Mouse (Mus musculus): ENCODE results near the gene Dpagt1. TPM values are rescaled to one million over a fixed set of nuclear protein-coding genes. Genes with fewer than 3 reads are reported as not detected.
A peak's percentile ranks its signal among the peaks of the same experiment; 100 is the strongest.

Dpagt1 gene
- total and polyA plus RNA-seq, 3 experiments = 14.9 to 43.5 TPM; not detected in 1

GRCm38 (mm10) chr9:44361190-44361917 is 35.5 kb downstream of the Dpagt1 start, which contains the start of gene Vps11:
TSS of gene Vps11 (minus strand) at chr9:44361670.
- Histone ChIP-seq H3K79me2 (ENCODE audit: control insufficient read depth, insufficient read depth, low read length, poor library complexity) (peaks cover 12% of the 10 kb centered on the region), H3K4me3 (ENCODE audit: control insufficient read depth in 1 of 2, insufficient read depth in 1 of 2, low read depth in 2 of 2, low read length in 2 of 2) (peak within 1 kb of the TSS; percentile 77 to 82), H3K27me3 (ENCODE audit: control insufficient read depth in 1 of 2, insufficient read depth in 2 of 2, low read length in 2 of 2) (no peaks in the 10 kb centered on the region), H3K27ac (ENCODE audit: control insufficient read depth, low read depth, low read length) (peak within 1 kb of the TSS; percentile 86), H3K9me3 (replicated peaks; ENCODE audit: insufficient read depth, low read length) (no peaks in the 10 kb centered on the region), H3K9ac (ENCODE audit: control insufficient read depth, low read depth, low read length, poor library complexity, severe bottlenecking) (peak within 1 kb of the TSS; percentile 78), H3K4me1 (ENCODE audit: control insufficient read depth in 1 of 2, insufficient read depth in 2 of 2, low read length in 2 of 2) (peaks cover 0 to 2% of the 10 kb centered on the region in 2 experiments; a peak in 1 of 4 replicates), H3K36me3 (ENCODE audit: control insufficient read depth in 1 of 2, insufficient read depth in 2 of 2, low read length in 2 of 2) (peaks cover 0 to 5% of the 10 kb centered on the region in 2 experiments; a peak in 2 of 4 replicates)
- TF ChIP-seq RCOR1 (IDR thresholded peaks at IDR 0.05; ENCODE audit: low read depth, low read length) = no peak
- peak; percentile 87 for TF ChIP-seq ELF1 (IDR thresholded peaks at IDR 0.05; ENCODE audit: low read depth, low read length)
- TF ChIP-seq RAD21 (IDR thresholded peaks at IDR 0.05; ENCODE audit: low read depth, low read length) = no peak
- peak; percentile 73; the same call in 1 of the 2 replicates for TF ChIP-seq POLR2AphosphoS2 (IDR thresholded peaks at IDR 0.05; ENCODE audit: low read length)
- TF ChIP-seq POLR2AphosphoS5 (IDR thresholded peaks at IDR 0.05; ENCODE audit: borderline replicate concordance, low read depth, low read length) = 0 out of 2 replicates have a peak, but pooled peaks have one; percentile 65
- TF ChIP-seq MAFK (IDR thresholded peaks at IDR 0.05; ENCODE audit: borderline replicate concordance, low read depth, low read length) = no peak
- TF ChIP-seq ZKSCAN1 (IDR thresholded peaks at IDR 0.05; ENCODE audit: low read depth, low read length) = no peak
- no peak; the same call in 1 of the 2 replicates for TF ChIP-seq KAT2A (conservative IDR thresholded peaks at IDR 0.05; ENCODE audit: low read depth, low read length)
- peak; percentile 93 for TF ChIP-seq MAZ (IDR thresholded peaks at IDR 0.05; ENCODE audit: low read depth, low read length)
- peak; percentile 94 for TF ChIP-seq NRF1 (IDR thresholded peaks at IDR 0.05; ENCODE audit: insufficient read depth, low read depth, low read length, poor library complexity, severe bottlenecking)
- peak; percentile 91 for TF ChIP-seq HCFC1 (IDR thresholded peaks at IDR 0.05; ENCODE audit: low read depth, low read length)
- peak; percentile 99 for TF ChIP-seq SIN3A (IDR thresholded peaks at IDR 0.05; ENCODE audit: low read length)
- peak; percentile 83 for TF ChIP-seq TBP (IDR thresholded peaks at IDR 0.05; ENCODE audit: low read depth, low read length)
- peak; percentile 83; the same call in 1 of the 2 replicates for TF ChIP-seq ZMIZ1 (IDR thresholded peaks at IDR 0.05; ENCODE audit: low read depth, low read length)
- TF ChIP-seq NELFE (IDR thresholded peaks at IDR 0.05; ENCODE audit: low read depth, low read length) = peak; percentile 83
- peak; percentile 70; the same call in 1 of the 2 replicates for TF ChIP-seq ETS1 (IDR thresholded peaks at IDR 0.05; ENCODE audit: low read depth, low read length)
- TF ChIP-seq USF1 (IDR thresholded peaks at IDR 0.05; ENCODE audit: low read depth, low read length) = peak; percentile 99
- TF ChIP-seq MYC (IDR thresholded peaks at IDR 0.05; ENCODE audit: low read depth, low read length) = peak; percentile 74; the same call in 1 of the 2 replicates
- TF ChIP-seq CHD2 (IDR thresholded peaks at IDR 0.05; ENCODE audit: low read length) = no peak
- no peak for TF ChIP-seq SMC3 (IDR thresholded peaks at IDR 0.05; ENCODE audit: low read depth, low read length)
- peak; percentile 98 to 99 for TF ChIP-seq USF2 (IDR thresholded peaks at IDR 0.05; ENCODE audit: borderline replicate concordance in 1 of 2, insufficient read depth in 1 of 2, low read depth in 1 of 2, low read length in 2 of 2)
- peak; percentile 94 for TF ChIP-seq MAX (IDR thresholded peaks at IDR 0.05; ENCODE audit: low read length)
- TF ChIP-seq BHLHE40 (IDR thresholded peaks at IDR 0.05; ENCODE audit: borderline replicate concordance, low read depth, low read length) = peak; percentile 85; the same call in 1 of the 2 replicates
- no peak for TF ChIP-seq GATA1 (IDR thresholded peaks at IDR 0.05; ENCODE audit: low read depth, low read length)
- TF ChIP-seq ZC3H11A (IDR thresholded peaks at IDR 0.05; ENCODE audit: low read depth, low read length) = no peak
- TF ChIP-seq EP300 (IDR thresholded peaks at IDR 0.05; ENCODE audit: low read depth in 1 of 2, low read length in 2 of 2) = no peak
- TF ChIP-seq TCF12 (IDR thresholded peaks at IDR 0.05; ENCODE audit: low read depth, low read length) = peak; percentile 35; the same call in 1 of the 2 replicates
- no peak for TF ChIP-seq CTCF (IDR thresholded peaks at IDR 0.05 in 2 of 3, conservative IDR thresholded peaks at IDR 0.05 in 1 of 3; ENCODE audit: control insufficient read depth in 1 of 3, insufficient read depth in 1 of 3, low read depth in 2 of 3, low read length in 3 of 3, poor library complexity in 1 of 3, severe bottlenecking in 1 of 3)
- peak; percentile 90 for TF ChIP-seq MXI1 (IDR thresholded peaks at IDR 0.05; ENCODE audit: low read depth, low read length)
- TF ChIP-seq E2F4 (IDR thresholded peaks at IDR 0.05; ENCODE audit: borderline replicate concordance, low read depth, low read length) = no peak
- TF ChIP-seq POLR2A (IDR thresholded peaks at IDR 0.05; ENCODE audit: control insufficient read depth in 1 of 2, insufficient read depth in 1 of 2, low read depth in 1 of 2, low read length in 2 of 2, poor library complexity in 1 of 2) = peak; percentile 59 to 95
- DNase-seq (ENCODE audit: low read depth, low spot score) = peak; percentile 99
